Mouse (Mus musculus) neural tube, embryonic 12.5 days (tissue): ENCODE measurements around the gene Klc4. TPM values are rescaled to one million over a fixed set of nuclear protein-coding genes. Genes with fewer than 3 reads are reported as not detected.
A peak's percentile ranks its signal among the peaks of the same experiment; 100 is the strongest.

Experiments used
- ATAC-seq: fragments of 200-750 bp; cut with Nextera tagmentation; 2 replicates; pipeline ENCODE4 v1.8.0; 2017; ENCODE audit warnings: low read depth, mild to moderate bottlenecking, moderate TSS enrichment, moderate library complexity; ENCODE audit not compliant: low FRiP score
- H3K27ac ChIP-seq: fragments of 300-500 bp; sonication (generic); 2 replicates; pipeline ENCODE4 v1.5.1; 2016
- H3K27me3 ChIP-seq: fragments of 300-500 bp; sonication (generic); replicated peaks from 2 replicates; pipeline ENCODE4 v1.6.1; 2016; ENCODE audit warnings: mild to moderate bottlenecking
- H3K36me3 ChIP-seq: fragments of 300-500 bp; sonication (generic); 2 replicates; pipeline ENCODE4 v1.6.1; 2016; ENCODE audit warnings: mild to moderate bottlenecking
- H3K4me1 ChIP-seq: fragments of 300-500 bp; sonication (generic); 2 replicates; pipeline ENCODE4 v1.6.1; 2016
- H3K4me2 ChIP-seq: fragments of 300-500 bp; sonication (generic); replicated peaks from 2 replicates; pipeline ENCODE4 v1.6.1; 2016; ENCODE audit warnings: mild to moderate bottlenecking
- H3K4me3 ChIP-seq: fragments of 300-500 bp; sonication (generic); 2 replicates; pipeline ENCODE4 v1.5.1; 2016
- H3K9ac ChIP-seq: fragments of 300-500 bp; sonication (generic); 2 replicates; pipeline ENCODE4 v1.6.1; 2016; ENCODE audit warnings: mild to moderate bottlenecking
- H3K9me3 ChIP-seq: fragments of 300-500 bp; sonication (generic); 2 replicates; pipeline ENCODE4 v1.6.1; 2016; ENCODE audit warnings: mild to moderate bottlenecking
- WGBS: fragments of 180-500 bp; shearing (Covaris S2); methylation state at CpG from one replicate; pipeline ENCODE4 v1.1.7; 2016; 5-methylcytosine and 5-hydroxymethylcytosine counted together
- polyA plus RNA-seq: library from polyadenylated mRNA; unstranded; fragments of >200 nt; fragmentation: Nextera tagmentation; extraction: Ambion mirVana; gene quantifications from 2 replicates; pipeline ENCODE4 v1.2.1, GENCODE M21; 2016

Gene Klc4
- polyA plus RNA-seq, 1 experiment from 2014 or later = 45.2 TPM

GRCm38 (mm10) chr17:46628791-46629684, 16.8 kb downstream of the Klc4 start, which contains the start of gene Ptk7:
Ptk7 (minus strand) TSS chr17:46629504.
- Histone ChIP-seq H3K36me3 (peaks cover 31% of the 10 kb centered on the region), H3K27me3 (no peaks in the 10 kb centered on the region; the same call in 1 of the 2 replicates), H3K27ac (peak within 1 kb of the TSS; percentile 86), H3K4me1 (peaks cover 50% of the 10 kb centered on the region), H3K4me2 (peak within 1 kb of the TSS; percentile 85), H3K9me3 (no peaks in the 10 kb centered on the region), H3K9ac (peak within 1 kb of the TSS; percentile 95), H3K4me3 (peak within 1 kb of the TSS; percentile 94)
- under 1% methylated on average over 86 of the region's 90 CpGs for WGBS
- ATAC-seq = peak; percentile 73

DNA sequence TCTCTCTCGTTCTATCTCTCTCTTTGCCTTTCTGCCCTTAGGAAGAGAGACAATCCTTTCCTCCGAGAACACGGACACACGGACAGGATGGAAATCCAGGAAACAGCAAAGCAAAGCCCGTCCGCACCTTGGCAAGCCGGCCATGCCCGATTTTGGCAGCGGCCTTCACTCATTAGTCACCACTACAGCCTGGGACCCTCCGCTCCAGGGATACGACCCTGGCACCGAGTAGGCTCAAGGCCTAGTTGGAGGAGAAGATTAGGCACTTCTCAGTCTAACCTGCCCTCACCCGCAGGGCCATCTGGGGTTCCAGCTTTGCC, 17.4 kb downstream of the Klc4 start:
- no peak overlapping the region for H3K27ac ChIP-seq
- H3K4me1 ChIP-seq = peaks cover 54% of the 10 kb centered on the region
- ATAC-seq = peak; percentile 17

GRCm38 (mm10) chr17:46627409-46627808, 18.4 kb downstream of the Klc4 start:
- H3K4me1 ChIP-seq = peaks cover 63% of the 10 kb centered on the region
- WGBS = 23% methylated on average over 6 of the region's 6 CpGs
- H3K36me3 ChIP-seq = peaks cover 18% of the 10 kb centered on the region
- H3K4me3 ChIP-seq = peak overlapping the region; percentile 94
- H3K27me3 ChIP-seq = no peaks in the 10 kb centered on the region; the same call in 1 of the 2 replicates
- H3K27ac ChIP-seq = no peak overlapping the region
- no peak for ATAC-seq
- peak overlapping the region; percentile 95; the same call in 1 of the 2 replicates for H3K9ac ChIP-seq
- peak overlapping the region; percentile 85 for H3K4me2 ChIP-seq
- no peaks in the 10 kb centered on the region for H3K9me3 ChIP-seq

More for the DNA sequence above, 17.4 kb downstream of the Klc4 start:
- Histone ChIP-seq H3K9me3 (no peaks in the 10 kb centered on the region), H3K27me3 (no peaks in the 10 kb centered on the region; the same call in 1 of the 2 replicates), H3K9ac (peak overlapping the region; percentile 95), H3K4me3 (peak overlapping the region; percentile 94), H3K4me2 (peak overlapping the region; percentile 85), H3K36me3 (peaks cover 28% of the 10 kb centered on the region)
- WGBS = under 1% methylated on average over 13 of the region's 13 CpGs

GRCm38 (mm10) chr17:46624598-46624997, 21.2 kb downstream of the Klc4 start:
- ATAC-seq = no peak
- no peak overlapping the region for H3K27ac ChIP-seq
- H3K4me1 ChIP-seq = peaks cover 76% of the 10 kb centered on the region
- H3K36me3 ChIP-seq = no peaks in the 10 kb centered on the region
- no peaks in the 10 kb centered on the region for H3K9me3 ChIP-seq
- H3K4me3 ChIP-seq = no peak overlapping the region
- no peaks in the 10 kb centered on the region for H3K27me3 ChIP-seq
- 41% methylated on average over 12 of the region's 12 CpGs for WGBS
- H3K9ac ChIP-seq = peak overlapping the region; percentile 29; the same call in 1 of the 2 replicates
- peak overlapping the region; percentile 40 for H3K4me2 ChIP-seq

DNA sequence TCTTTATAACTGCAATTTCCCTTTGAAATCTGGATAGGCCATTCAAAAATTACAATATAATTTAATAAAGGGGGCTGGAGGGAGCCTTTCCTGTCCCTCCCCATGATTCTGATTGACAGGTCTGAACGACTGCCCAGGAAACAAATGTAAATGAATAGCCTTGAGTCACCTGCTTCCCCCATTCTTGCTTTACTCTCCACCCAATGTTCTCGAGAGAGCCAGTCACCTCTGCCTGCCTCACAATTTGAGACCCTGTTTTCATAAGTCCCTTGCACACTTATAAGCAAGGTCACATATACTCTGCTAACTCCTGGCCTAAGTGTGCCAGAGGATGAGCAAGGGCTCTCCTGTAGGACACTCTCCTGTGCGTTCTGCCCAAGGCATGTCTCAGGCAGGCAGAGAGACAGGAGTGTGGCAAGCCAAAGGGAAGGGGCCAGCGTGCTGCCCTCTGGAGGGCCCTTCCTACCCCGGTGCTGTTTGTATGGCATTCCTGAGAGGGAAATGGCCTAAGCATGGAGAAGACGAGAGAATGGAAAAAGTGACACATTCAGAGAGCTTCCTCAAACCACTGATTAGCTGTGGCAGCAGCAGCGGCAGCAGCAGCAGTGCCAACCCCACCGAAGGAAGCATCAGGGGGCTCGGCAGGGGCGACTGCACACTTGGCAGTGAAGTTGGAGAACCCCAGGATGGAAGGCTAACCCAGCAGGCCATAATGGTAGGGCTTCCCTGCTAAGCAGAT, 21.8 kb downstream of the Klc4 start:
- Histone ChIP-seq H3K9ac (peak overlapping the region; percentile 29), H3K27me3 (no peaks in the 10 kb centered on the region), H3K27ac (no peak overlapping the region), H3K9me3 (no peaks in the 10 kb centered on the region), H3K4me2 (peak overlapping the region; percentile 40), H3K4me3 (no peak overlapping the region), H3K4me1 (peaks cover 81% of the 10 kb centered on the region), H3K36me3 (no peaks in the 10 kb centered on the region)
- WGBS = 19% methylated on average over 10 of the region's 10 CpGs
- ATAC-seq = no peak

DNA sequence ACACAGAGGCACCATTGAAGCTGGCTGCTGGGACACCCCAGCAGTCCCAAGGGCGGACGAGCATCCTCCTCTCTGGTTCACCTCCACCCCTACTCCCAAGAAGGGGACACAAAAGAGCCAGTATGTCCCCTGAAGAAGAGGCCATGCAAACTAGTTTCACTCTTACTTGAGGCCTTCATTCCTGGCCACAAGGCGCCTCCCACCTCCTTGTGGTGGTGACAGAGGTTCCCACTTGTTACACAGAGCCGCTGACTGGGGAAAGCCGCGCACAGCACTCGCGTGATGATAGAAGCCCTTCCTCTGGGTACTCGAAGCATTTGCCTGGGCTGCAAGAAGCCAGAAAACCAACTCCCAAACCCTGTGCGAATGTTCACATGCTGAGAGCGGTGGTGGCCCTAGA, 23.6 kb downstream of the Klc4 start:
- no peak for ATAC-seq
- Histone ChIP-seq H3K27ac (no peak overlapping the region), H3K4me3 (no peak overlapping the region), H3K4me2 (no peak overlapping the region), H3K9ac (no peak overlapping the region), H3K9me3 (no peaks in the 10 kb centered on the region), H3K27me3 (no peaks in the 10 kb centered on the region), H3K4me1 (peaks cover 88% of the 10 kb centered on the region), H3K36me3 (no peaks in the 10 kb centered on the region)
- WGBS = 61% methylated on average over 11 of the region's 11 CpGs

DNA sequence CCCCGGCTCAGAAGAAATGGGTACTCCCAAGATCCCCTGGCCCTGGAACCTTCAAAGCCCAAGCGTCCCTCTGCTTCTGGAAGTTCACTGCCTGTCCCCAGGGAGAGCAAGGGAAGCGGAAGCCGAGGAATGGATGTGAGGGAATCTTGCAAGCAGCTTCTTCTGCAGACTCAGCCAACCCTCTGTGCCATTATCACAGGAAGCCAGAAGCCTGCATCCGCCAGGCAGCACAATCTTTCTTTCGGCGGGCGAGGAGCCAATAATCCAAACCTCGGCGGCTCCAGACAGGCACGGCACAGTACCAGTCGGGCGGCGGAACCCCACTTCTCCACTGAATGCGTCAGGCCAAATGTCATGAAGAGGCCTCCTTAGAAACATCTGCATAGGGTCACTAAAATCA, 24.5 kb downstream of the Klc4 start:
- H3K9ac ChIP-seq = no peak overlapping the region
- 49% methylated on average over 15 of the region's 15 CpGs for WGBS

DNA sequence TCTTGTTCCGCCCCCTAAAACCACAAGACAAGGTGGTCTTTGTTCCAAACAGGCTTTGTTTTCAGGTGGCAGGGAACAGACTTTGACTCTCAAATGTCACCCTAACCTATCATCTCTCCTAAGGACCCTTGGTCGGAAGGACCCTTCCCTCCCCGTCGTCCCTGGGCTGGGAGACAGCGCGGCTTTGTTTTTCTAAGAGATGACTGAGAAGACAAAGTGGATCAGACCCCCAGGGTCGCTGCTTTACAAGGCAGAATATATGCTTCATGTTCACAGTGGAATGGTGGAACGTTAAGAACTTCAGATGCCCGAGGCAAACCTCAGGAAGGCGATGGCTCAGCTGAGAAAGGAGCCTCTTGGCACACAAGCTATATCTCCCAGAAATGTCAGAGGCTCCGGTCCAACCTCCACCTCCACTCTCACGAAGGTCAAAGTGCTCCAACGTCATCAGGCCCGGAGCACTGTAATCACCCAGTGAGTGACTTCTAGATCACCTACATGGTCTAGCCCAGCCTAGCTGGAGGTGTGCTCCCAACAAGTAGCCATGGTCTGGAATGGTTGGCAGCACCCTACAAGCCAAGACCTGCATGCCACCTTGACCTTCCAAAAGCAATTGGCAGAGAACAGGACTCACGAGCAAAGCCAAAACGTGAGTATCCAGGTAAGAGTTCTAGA, 26.0 kb downstream of the Klc4 start:
- Histone ChIP-seq H3K4me1 (peaks cover 78% of the 10 kb centered on the region), H3K4me2 (peak overlapping the region; percentile 39), H3K9ac (0 out of 2 replicates have a peak overlapping the region, but pooled peaks have one; percentile 26), H3K27ac (no peak overlapping the region), H3K36me3 (no peaks in the 10 kb centered on the region), H3K9me3 (no peaks in the 10 kb centered on the region), H3K27me3 (no peaks in the 10 kb centered on the region), H3K4me3 (no peak overlapping the region)
- ATAC-seq = no peak
- WGBS = 18% methylated on average over 16 of the region's 16 CpGs

More for the DNA sequence above, 24.5 kb downstream of the Klc4 start:
- no peak overlapping the region for H3K4me3 ChIP-seq
- H3K27ac ChIP-seq = no peak overlapping the region
- peaks cover 85% of the 10 kb centered on the region for H3K4me1 ChIP-seq
- H3K9me3 ChIP-seq = no peaks in the 10 kb centered on the region
- H3K36me3 ChIP-seq = no peaks in the 10 kb centered on the region
- ATAC-seq = no peak
- H3K4me2 ChIP-seq = peak overlapping the region; percentile 13; the same call in 1 of the 2 replicates
- no peaks in the 10 kb centered on the region for H3K27me3 ChIP-seq

DNA sequence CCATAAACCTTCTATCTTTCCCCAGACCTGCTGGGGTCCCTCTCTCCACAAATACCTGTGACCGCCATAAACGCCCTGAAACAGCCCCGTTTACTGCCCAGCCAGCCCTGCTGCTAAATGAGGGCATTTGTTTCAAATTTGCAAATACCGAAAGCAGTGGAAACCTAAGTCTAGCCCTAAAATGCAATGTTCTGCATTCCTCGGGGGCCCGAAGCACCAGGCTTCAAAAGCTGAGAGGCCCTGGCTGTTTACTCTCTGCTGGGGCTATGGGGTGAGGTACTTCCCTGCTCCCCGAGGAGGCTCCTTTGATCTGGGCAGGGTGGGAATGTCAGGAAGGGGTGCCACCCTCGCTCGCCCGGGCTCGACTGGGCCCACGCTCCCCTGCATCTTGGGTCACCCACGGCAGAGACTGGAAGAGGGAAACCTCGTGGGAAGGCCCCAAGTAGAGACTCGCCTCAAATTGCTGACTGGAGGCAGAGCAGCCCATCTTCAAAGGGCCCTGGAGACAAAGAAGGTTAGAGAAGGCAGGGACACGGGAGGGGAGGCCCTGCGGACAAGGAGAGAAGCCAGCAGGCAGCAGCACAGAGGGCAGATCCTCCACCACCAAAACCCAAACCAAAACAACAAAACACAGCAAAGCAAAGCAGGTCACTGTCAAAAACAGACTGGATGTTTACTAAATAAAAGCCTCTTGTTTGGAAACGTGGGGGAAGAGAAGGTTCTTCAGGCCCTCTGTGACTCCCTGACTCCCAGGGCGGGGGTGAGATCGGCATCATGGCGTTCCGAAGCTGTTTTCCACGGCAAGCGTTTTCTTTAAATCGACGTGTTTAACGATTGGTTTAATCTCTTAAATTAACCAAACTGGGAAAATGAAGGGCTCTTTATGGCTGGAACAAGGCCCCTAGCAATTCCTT, 26.8 kb downstream of the Klc4 start:
- Histone ChIP-seq H3K9ac (peak overlapping the region; percentile 26; the same call in 1 of the 2 replicates), H3K27ac (peak overlapping the region; percentile 43), H3K9me3 (no peaks in the 10 kb centered on the region), H3K4me1 (peaks cover 72% of the 10 kb centered on the region), H3K4me2 (peak overlapping the region; percentile 39), H3K27me3 (no peaks in the 10 kb centered on the region), H3K4me3 (no peak overlapping the region), H3K36me3 (no peaks in the 10 kb centered on the region)
- peak; percentile 48; the same call in 1 of the 2 replicates for ATAC-seq
- 3% methylated on average over 27 of the region's 27 CpGs for WGBS

- WGBS = 8% methylated on average over 6 of the region's 6 CpGs
- peak overlapping the region; percentile 43; the same call in 1 of the 2 replicates for H3K27ac ChIP-seq
- H3K9ac ChIP-seq = 0 out of 2 replicates have a peak overlapping the region, but pooled peaks have one; percentile 26
- H3K4me3 ChIP-seq = no peak overlapping the region
- no peaks in the 10 kb centered on the region for H3K36me3 ChIP-seq
- peak overlapping the region; percentile 39 for H3K4me2 ChIP-seq
- no peaks in the 10 kb centered on the region for H3K27me3 ChIP-seq
- peaks cover 74% of the 10 kb centered on the region for H3K4me1 ChIP-seq
- ATAC-seq = no peak
- H3K9me3 ChIP-seq = no peaks in the 10 kb centered on the region
Measured at GRCm38 (mm10) chr17:46618394-46618768, 27.4 kb downstream of the Klc4 start.

DNA sequence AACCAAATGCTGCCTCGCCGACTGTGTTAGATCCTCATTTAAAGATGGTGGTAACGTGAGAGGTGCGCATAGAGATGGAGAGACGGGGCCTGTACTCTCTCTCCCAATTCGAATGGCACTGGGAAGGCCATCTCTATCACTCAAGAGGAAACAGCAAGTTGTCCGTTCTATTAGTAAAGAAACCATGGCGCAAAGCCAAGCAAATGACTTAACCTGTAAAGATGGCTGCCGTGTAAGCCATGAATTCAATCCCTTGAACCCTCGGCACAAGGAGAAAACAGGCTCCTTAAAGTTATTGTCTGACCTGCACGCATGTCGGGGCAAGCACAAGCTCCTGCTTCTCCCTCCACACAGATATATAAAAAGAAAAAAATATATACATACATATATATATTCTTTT, 28.0 kb downstream of the Klc4 start:
- Histone ChIP-seq H3K9me3 (no peaks in the 10 kb centered on the region), H3K36me3 (no peaks in the 10 kb centered on the region), H3K27ac (no peak overlapping the region), H3K4me2 (peak overlapping the region; percentile 39), H3K27me3 (no peaks in the 10 kb centered on the region), H3K4me3 (no peak overlapping the region), H3K4me1 (peaks cover 74% of the 10 kb centered on the region), H3K9ac (no peak overlapping the region)
- no peak for ATAC-seq
- WGBS = 24% methylated on average over 12 of the region's 12 CpGs
